Mouse (Mus musculus) urinary bladder, adult 18-20 months (tissue): Measurements from ENCODE around the gene P2rx4.

Experiments used
- DNase-seq, 2 experiments: peaks; one replicate each; pipeline ENCODE4 v3.0.0; 2022; ENCODE audit warnings: low spot score in 2 of 2, mixed read lengths in 2 of 2

P2rx4 gene

DNA sequence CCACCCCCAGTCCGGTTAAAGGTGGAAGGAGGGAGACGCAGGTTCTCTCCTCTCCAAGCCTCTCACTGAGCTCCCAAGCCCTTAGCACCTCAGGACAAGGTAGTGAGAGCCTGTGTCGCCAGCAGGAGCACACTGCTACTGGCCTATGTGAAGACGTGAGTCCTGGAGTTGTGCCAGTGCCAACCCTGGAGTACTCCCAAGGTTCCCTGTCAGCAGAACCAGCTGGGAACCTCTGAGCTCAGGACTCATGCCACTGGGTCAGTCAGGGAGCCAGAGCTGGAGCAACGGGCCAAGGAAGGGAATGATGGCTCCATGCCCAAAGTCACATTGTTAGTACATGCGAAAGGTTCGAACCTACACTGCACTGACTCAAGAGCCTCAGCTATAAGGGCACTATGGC is 49.3 kb downstream of the P2rx4 start:
- no peak for DNase-seq

- peak; percentile 37 to 47 for DNase-seq
Measured at GRCm38 (mm10) chr5:122763271-122764031, 56.1 kb downstream of the P2rx4 start.

GRCm38 (mm10) chr5:122764032-122764464 is 56.7 kb downstream of the P2rx4 start:
- peak in 1 of 2 experiments; percentile 36 for DNase-seq

DNA sequence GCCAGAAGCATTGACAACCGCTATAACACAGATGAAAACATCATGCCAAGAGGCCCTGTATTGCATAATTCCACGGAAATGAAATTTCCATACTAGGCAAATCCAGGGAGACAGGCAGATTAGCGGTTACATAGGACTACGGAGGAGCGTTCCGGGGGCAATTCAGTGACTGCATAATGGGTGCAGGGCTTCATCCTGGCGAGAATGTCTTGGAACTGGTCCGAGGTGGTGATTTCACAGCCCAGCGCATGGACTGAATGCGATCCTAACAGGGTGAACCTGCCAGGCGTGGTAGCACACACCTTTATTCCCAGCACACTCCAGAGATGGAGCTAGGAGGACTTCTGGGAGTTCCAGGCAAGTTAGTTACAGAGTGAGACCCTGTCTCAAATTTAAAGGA is 59.9 kb downstream of the P2rx4 start:
- no peak for DNase-seq

GRCm38 (mm10) chr5:122769101-122769568 is 61.8 kb downstream of the P2rx4 start:
- no peak for DNase-seq

DNA sequence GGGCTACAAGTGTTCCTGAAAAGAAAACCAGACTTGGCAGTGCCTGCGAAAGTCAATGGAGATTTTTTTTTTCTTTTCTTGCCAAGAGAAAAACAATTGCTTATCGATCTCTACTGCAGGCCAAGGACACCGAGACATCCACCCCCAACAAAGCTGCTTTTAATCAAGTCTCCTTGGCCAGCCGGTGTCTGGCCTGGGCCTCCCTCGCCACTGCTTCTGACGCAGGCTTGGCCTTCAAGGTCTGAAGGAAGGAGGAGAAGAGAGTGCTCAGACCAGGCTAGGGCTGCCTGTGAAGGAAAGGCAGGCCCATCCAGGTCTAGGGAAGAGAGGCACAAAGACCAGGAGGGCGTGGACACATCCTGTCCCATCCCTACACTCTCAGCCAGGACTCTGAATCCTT is 63.0 kb downstream of the P2rx4 start:
- no peak for DNase-seq

- peak; percentile 28 to 54 for DNase-seq
Measured at GRCm38 (mm10) chr5:122770806-122771261, 63.5 kb downstream of the P2rx4 start.

DNA sequence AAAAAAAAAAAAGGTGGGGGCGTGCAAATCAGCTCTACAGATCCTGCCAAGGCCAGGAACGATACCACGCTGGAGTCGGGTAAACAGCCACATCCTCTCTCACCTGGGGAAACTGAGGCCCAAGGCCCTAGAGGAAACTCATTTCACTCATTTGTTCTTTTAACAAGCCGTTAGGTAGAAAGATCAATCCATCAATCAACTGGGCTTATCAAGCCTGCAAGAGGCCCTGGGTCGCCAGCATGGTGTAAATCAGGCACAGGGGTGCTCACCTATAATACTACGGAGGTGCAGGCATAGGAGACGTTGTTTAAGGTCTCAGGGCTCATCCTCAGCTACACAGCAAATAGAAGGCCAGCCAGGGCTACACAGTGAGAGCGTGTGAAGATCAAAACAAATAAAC is 64.1 kb downstream of the P2rx4 start:
- no peak for DNase-seq

DNA sequence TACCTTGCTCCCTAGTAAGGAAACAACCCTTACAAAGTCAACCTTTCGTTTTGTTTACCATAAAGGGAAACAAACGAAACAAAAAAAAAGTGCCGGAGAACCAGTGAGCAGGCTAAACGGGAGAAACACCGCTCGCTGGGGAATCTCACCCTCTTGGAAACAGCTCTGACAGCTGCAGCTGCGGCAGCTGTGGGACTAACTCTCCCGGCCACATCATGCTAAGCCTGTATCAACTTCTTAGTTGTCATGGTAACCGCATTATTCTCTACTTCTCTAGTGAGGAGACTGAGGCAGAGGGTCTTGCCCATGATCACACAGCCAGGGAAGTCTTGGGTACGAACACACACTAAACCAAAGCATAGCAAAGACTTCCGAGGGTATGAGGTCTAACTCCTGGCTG is 66.4 kb downstream of the P2rx4 start:
- DNase-seq, result no peak

- DNase-seq, result no peak
Measured at GRCm38 (mm10) chr5:122774743-122775611, 67.6 kb downstream of the P2rx4 start.

DNA sequence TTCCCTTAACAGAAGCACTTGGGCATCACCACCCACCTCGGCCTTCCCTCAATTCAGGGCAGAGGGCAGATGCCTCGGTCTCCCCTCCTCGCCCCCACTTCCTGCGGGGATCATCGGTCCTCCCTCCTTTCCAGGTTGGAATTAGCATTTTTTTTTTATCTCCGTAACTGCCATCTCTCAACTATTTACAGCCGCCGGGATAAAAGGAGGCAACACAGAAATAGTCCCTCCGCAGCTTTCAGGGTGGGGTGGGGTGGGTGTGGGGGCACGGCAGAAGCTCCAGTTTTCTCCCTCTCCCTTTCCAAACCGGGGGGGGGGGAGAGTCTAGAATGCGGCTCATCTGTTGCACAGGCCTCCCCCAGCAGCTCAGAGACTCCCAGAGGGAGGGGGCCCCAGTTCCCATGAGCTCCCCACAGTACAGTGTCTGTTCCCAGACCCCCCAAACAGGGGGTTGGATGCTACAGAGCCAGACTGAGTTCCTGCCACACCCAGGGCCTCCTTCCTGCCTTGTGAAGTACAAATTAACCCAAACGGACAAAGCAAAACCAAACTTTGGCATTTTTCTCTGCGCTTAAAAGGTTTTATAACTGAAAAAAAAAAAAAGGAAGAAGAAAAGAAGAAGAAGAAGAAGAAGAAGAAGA is 68.4 kb downstream of the P2rx4 start:
- no peak for DNase-seq

DNA sequence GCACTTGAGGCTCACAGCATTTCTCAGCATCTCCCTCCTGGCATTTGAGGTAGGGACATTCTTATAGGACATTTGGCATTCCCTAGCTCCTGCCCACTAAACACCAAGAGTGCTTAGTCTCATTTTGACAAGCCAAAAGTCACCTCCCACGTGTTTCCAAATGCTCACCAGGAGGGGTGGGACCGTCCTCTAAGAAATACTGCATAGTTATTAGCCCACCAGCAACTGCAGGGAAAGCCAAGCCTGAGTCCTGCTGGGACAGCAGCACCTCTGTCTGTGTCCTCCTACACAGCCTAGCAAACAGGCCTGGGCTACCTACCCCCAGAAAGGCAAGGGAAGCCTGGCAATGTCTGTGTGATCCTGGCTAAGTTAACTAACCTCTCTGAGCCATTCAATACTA is 70.0 kb downstream of the P2rx4 start:
- no peak for DNase-seq

GRCm38 (mm10) chr5:122778231-122779226 is 71.2 kb downstream of the P2rx4 start:
- peak in 1 of 2 experiments; percentile 47 for DNase-seq
